Mouse (Mus musculus) central nervous system, embryonic 14 days (tissue): ENCODE measurements around the gene Gsg1l. TPM values are rescaled to one million over a fixed set of nuclear protein-coding genes. Genes with fewer than 3 reads are reported as not detected.

Experiments
- polyA plus RNA-seq: library from polyadenylated mRNA; depleted of rRNA; stranded (reverse); fragments of >200 nt; gene quantifications from 2 replicates; pipeline ENCODE4 v1.2.3, GENCODE M21; 2012; rRNA removed

Gsg1l gene
- 16.9 and 17.8 TPM in 2 replicates for polyA plus RNA-seq

DNA sequence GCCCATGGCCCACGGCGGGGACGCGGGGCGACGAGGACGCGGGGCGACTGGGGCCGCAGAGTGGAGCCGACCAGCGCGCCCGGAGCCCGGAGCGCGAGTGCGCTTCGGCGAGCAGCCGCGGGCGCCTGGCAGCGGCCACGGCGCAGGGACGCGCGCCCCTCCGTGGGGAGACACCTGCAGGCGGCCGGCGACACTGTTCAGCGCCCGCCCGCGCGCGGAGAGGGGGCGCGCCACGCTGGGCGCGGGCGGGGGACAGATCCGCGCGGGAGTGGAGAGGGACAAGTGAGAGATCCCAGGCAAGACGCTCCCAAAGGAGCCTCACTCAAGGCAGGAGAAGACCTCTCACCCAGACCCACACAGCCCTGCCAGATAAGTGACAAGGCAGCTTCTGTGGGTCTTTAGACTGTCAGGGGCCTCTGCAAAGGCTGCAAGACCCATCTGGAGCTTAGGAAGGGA, at the start of gene Gsg1l:
TSS of gene Gsg1l (minus strand) at position 126 of the 456 bp plus-strand sequence.

Other genes starting within 250 kb of the Gsg1l start
- gene Xpo6, start 118.1 kb upstream of the Gsg1l start, polyA plus RNA-seq, result 159 and 193 TPM in 2 replicates
- 308 and 368 TPM in 2 replicates for gene Sbk1, start 190.2 kb upstream of the Gsg1l start, polyA plus RNA-seq